Mouse (Mus musculus) brain, embryonic 14.5 days (tissue): ENCODE data around the gene Tbc1d2b.

Source experiments
- CTCF ChIP-seq: fragments of 200-500 bp; IDR thresholded peaks from 2 replicates; pipeline ENCODE4 v1.5.1; 2012; ENCODE audit warnings: inconsistent platforms, mild to moderate bottlenecking, moderate library complexity, borderline replicate concordance; ENCODE audit not compliant: insufficient read depth, insufficient read length; ENCODE audit errors: extremely low read depth
- POLR2A ChIP-seq: fragments of 200-500 bp; IDR thresholded peaks from 2 replicates; pipeline ENCODE4 v1.6.1; 2012; ENCODE audit warnings: mild to moderate bottlenecking, inconsistent platforms, borderline replicate concordance; ENCODE audit not compliant: poor library complexity, insufficient read depth, insufficient read length, severe bottlenecking; ENCODE audit errors: extremely low read depth

DNA sequence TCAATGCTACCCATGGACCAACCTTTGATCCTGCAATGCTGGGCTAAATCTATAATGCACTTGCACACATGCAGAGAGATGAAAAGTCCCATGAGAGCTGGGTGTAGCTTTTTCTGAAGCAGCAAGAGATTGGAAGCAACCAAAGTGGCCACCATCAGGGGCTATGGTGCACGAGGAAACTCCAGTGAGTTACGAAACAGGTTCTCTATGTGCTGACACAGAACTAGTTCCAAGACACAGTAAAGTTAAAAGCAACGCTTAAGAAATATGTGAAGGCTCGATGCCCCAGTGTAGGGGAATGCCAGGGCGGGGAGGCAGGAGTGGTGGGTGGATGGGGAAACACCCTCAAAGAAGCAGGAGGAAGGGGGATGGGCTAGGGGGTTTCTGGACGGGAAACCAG lies 61.9 kb downstream of the Tbc1d2b start:
- TF ChIP-seq CTCF (no peak), POLR2A (no peak)
